In genomic region chr7:30322285-30322667, GRCm38 (mm10) we compare ENCODE assay signal across 8 mouse cellular contexts. TPM values are rescaled to one million over a fixed set of nuclear protein-coding genes. Genes with fewer than 3 reads are reported as not detected.
DNase-seq lines count a peak whose midpoint lies in the region; ATAC-seq and TF ChIP-seq lines count a peak whose summit lies in the region.

No protein-coding gene starts in this region.

- ATAC-seq in hindbrain, postnatal 0 days, result peak; percentile 97
- peak; percentile 98 for ATAC-seq in megakaryocyte, adult 5-6 weeks (ENCODE audit: poor library complexity, severe bottlenecking)

- no peaks in the 10 kb centered on the region for H3K36me3 ChIP-seq in hindbrain, postnatal 0 days (ENCODE audit: insufficient read depth, low read length)

- H3K4me2 ChIP-seq in hindbrain, postnatal 0 days (ENCODE audit: low read depth, low read length), result peak overlapping the region; percentile 89

- peak overlapping the region; percentile 85 for H3K27ac ChIP-seq in hindbrain, postnatal 0 days
- peak overlapping the region; percentile 93 for H3K27ac ChIP-seq in left cerebral cortex, adult 2 months

- peaks cover 7% of the 10 kb centered on the region; the same call in 1 of the 2 replicates for H3K4me1 ChIP-seq in hindbrain, postnatal 0 days (ENCODE audit: insufficient read depth, low read length)

- H3K27me3 ChIP-seq in hindbrain, postnatal 0 days (ENCODE audit: insufficient read depth, low read length), result no peaks in the 10 kb centered on the region

- H3K4me3 ChIP-seq in hindbrain, postnatal 0 days (ENCODE audit: low read length), result peak overlapping the region; percentile 76
- peak overlapping the region; percentile 98 for H3K4me3 ChIP-seq in left cerebral cortex, adult 2 months

- H3K9me3 ChIP-seq in hindbrain, postnatal 0 days (ENCODE audit: low read length), result 0 out of 2 replicates have a peak, but pooled peaks cover 2% of the 10 kb centered on the region

- WGBS in hindbrain, postnatal 0 days, result 0% methylated on average over 20 of the region's 20 CpGs

- intact Hi-C loops in left cerebral cortex, adult 2 months (cut with DNase I), result no loop called here

- DNase-seq in WW6 (ENCODE audit: low read depth, low spot score), result peak; percentile 83
- DNase-seq in cerebellum, postnatal 4 days (ENCODE audit: low spot score in 2 of 2), result peak; percentile 87 to 96
- DNase-seq in gastrocnemius, adult 18-20 months (ENCODE audit: low spot score), result peak; percentile 98
- peak; percentile 98 for DNase-seq in hindbrain, postnatal 0 days (ENCODE audit: low spot score)
- DNase-seq in left cerebral cortex, adult 2 months (ENCODE audit: extremely low spot score in 1 of 2, low spot score in 2 of 2), result peak; percentile 94 to 96
- DNase-seq in right cerebral cortex, adult 2 months (ENCODE audit: low spot score in 2 of 2), result peak; percentile 97
- DNase-seq in urinary bladder, postnatal 14 days (ENCODE audit: low spot score), result peak; percentile 99

- peak overlapping the region; percentile 85 for H3K9ac ChIP-seq in hindbrain, postnatal 0 days (replicated peaks; ENCODE audit: low read length)

- no peak for TF ChIP-seq CTCF in hindbrain, postnatal 0 days (IDR thresholded peaks at IDR 0.05; ENCODE audit: low read depth)
- TF ChIP-seq CTCF in left cerebral cortex, adult 2 months (IDR thresholded peaks at IDR 0.05), result no peak; the same call in 1 of the 2 replicates

RNA-seq across cellular contexts. Expression of gene E130208F15Rik, which starts 0.7 kb away (rescaled TPM):
- total RNA-seq in gastrocnemius, adult 18-20 months (2021), result under 1 TPM; 0.59 TPM
- total RNA-seq in hindbrain, postnatal 0 days (2014; rRNA removed), result 1.8 TPM in 1 of 2 replicates, not detected in the other
- polyA plus RNA-seq in hindbrain, postnatal 0 days (2015; fragmentation: Nextera tagmentation; extraction: Ambion mirVana), result 0.79 TPM in 1 of 2 replicates, not detected in the other
- under 1 TPM in 1 of 2 experiments, not detected in 1; 0.66 TPM for total RNA-seq in left cerebral cortex, adult 2 months (2021)
- total RNA-seq in megakaryocyte, adult 5-6 weeks (2015), result 0.11 TPM in 1 of 2 replicates, not detected in the other
- 0.57 and 0.88 TPM in 2 replicates for total RNA-seq in megakaryocyte, adult 5-6 weeks (2017)

RNA-seq across cellular contexts. Expression of gene Sdhaf1, which starts 1.4 kb away (rescaled TPM):
- 1 to 10 TPM; 6.5 to 7.6 TPM for total RNA-seq in gastrocnemius, adult 18-20 months (2021)
- 12.9 and 14.7 TPM in 2 replicates for total RNA-seq in hindbrain, postnatal 0 days (2014; rRNA removed)
- polyA plus RNA-seq in hindbrain, postnatal 0 days (2015; fragmentation: Nextera tagmentation; extraction: Ambion mirVana), result 17.8 and 19.3 TPM in 2 replicates
- total RNA-seq in left cerebral cortex, adult 2 months (2021), result 1 to 10 TPM; 7.0 to 8.0 TPM
- total RNA-seq in megakaryocyte, adult 5-6 weeks (2015), result 3.7 and 5.1 TPM in 2 replicates
- 5.8 and 5.9 TPM in 2 replicates for total RNA-seq in megakaryocyte, adult 5-6 weeks (2017)

RNA-seq across cellular contexts. Expression of gene Syne4, which starts 7.7 kb away (rescaled TPM):
- 1 to 10 TPM; 2.0 to 2.1 TPM for total RNA-seq in gastrocnemius, adult 18-20 months (2021)
- total RNA-seq in hindbrain, postnatal 0 days (2014; rRNA removed), result 13.2 and 16.5 TPM in 2 replicates
- polyA plus RNA-seq in hindbrain, postnatal 0 days (2015; fragmentation: Nextera tagmentation; extraction: Ambion mirVana), result 11.4 and 12.6 TPM in 2 replicates
- total RNA-seq in left cerebral cortex, adult 2 months (2021), result 10 to 100 TPM in 1 of 2 experiments, 1 to 10 TPM in 1; 8.8 to 19.2 TPM
- 0.58 and 1.9 TPM in 2 replicates for total RNA-seq in megakaryocyte, adult 5-6 weeks (2015)
- 0.49 and 1.1 TPM in 2 replicates for total RNA-seq in megakaryocyte, adult 5-6 weeks (2017)

RNA-seq across cellular contexts. Expression of gene Alkbh6, which starts 13.8 kb away (rescaled TPM):
- total RNA-seq in gastrocnemius, adult 18-20 months (2021), result 10 to 100 TPM; 20.6 to 24.6 TPM
- total RNA-seq in hindbrain, postnatal 0 days (2014; rRNA removed), result 75.4 and 116 TPM in 2 replicates
- polyA plus RNA-seq in hindbrain, postnatal 0 days (2015; fragmentation: Nextera tagmentation; extraction: Ambion mirVana), result 129 and 131 TPM in 2 replicates
- total RNA-seq in left cerebral cortex, adult 2 months (2021), result 10 to 100 TPM; 65.7 to 71.4 TPM
- 18.2 and 24.2 TPM in 2 replicates for total RNA-seq in megakaryocyte, adult 5-6 weeks (2015)
- total RNA-seq in megakaryocyte, adult 5-6 weeks (2017), result 19.0 and 22.3 TPM in 2 replicates

RNA-seq across cellular contexts. Expression of gene Clip3, which starts 30.7 kb away (rescaled TPM):
- 1 to 10 TPM; 3.2 to 4.3 TPM for total RNA-seq in gastrocnemius, adult 18-20 months (2021)
- 144 and 172 TPM in 2 replicates for total RNA-seq in hindbrain, postnatal 0 days (2014; rRNA removed)
- 106 and 118 TPM in 2 replicates for polyA plus RNA-seq in hindbrain, postnatal 0 days (2015; fragmentation: Nextera tagmentation; extraction: Ambion mirVana)
- 100 to 1,000 TPM; 488 to 492 TPM for total RNA-seq in left cerebral cortex, adult 2 months (2021)
- total RNA-seq in megakaryocyte, adult 5-6 weeks (2015), result 0.04 TPM in 1 of 2 replicates, not detected in the other
- total RNA-seq in megakaryocyte, adult 5-6 weeks (2017), result not detected in 2 replicates

Comparison
In these comparisons a context has a peak if more than half of its experiments do, and no peak if none do; other contexts are left out.
1. Peak in every context shown above with its lines: DNase-seq, ATAC-seq, H3K4me3 ChIP-seq and H3K27ac ChIP-seq.